ENCODE assay signal across 16 mouse cellular contexts in the genomic region with DNA sequence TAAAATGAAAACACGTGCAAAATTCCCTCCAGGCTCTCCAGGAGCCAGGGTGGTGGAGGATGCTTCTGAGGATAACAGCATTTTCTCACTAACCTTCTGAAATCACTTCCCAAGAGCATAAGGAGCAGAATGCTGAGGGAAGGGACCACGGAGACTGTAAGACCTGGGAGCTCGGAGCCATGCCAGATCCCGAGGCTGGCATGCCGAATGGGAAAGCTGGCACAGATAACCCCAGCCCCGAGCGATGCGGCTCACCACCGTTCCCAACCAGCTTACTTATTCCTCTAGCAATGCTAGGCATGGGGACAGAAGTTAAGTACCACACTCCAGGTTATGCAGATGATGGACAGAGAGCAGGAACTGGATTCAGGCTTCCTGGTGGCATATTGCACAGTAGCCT.
DNase-seq lines count a peak whose midpoint lies in the region; ATAC-seq lines count a peak whose summit lies in the region.
"Had no signal": no experiment of that assay in that cellular context is flagged by ENCODE, and none has a peak within 500 bp of the region (broad histone marks: within the 10 kb centered on the region; RNA-seq: fewer than 3 reads in every experiment).

No protein-coding gene starts in this region.

- peak; percentile 31; the same call in 1 of the 2 replicates for ATAC-seq in frontal cortex, adult (ENCODE audit: low TSS enrichment)
- ATAC-seq: lung, postnatal 0 days had no signal

- DNase-seq in frontal cortex, postnatal 10 days (ENCODE audit: low spot score in 2 of 2): no peak
- DNase-seq in right cerebral cortex, postnatal 4 days: peak; percentile 18
- no peak for DNase-seq in right cerebral cortex, adult 2 months (ENCODE audit: low spot score in 2 of 2)
- peak; percentile 80 for DNase-seq in cerebellum, postnatal 10 days
- no peak for DNase-seq in kidney, adult 9 months
- DNase-seq in thymus, postnatal 25 days: no peak
- DNase-seq: adrenal gland, postnatal 36 days; B cell, adult 2 months; heart, postnatal 36 days; kidney, adult 8-10 months; kidney, postnatal 4 days; midbrain, embryonic 14.5 days; right cerebral cortex, adult 18-20 months; thymus, adult 18-20 months had no signal

Comparison
In these comparisons a context has a peak if more than half of its experiments do, and no peak if none do; other contexts are left out.
1. DNase-seq: peak in right cerebral cortex, postnatal 4 days (single experiment) and cerebellum, postnatal 10 days (2 of 2); none in frontal cortex, postnatal 10 days (0 of 2), right cerebral cortex, adult 2 months (0 of 2), kidney, adult 9 months (single experiment) and thymus, postnatal 25 days (single experiment).